Mouse (Mus musculus) forebrain, embryonic 12.5 days (tissue): ENCODE data around the gene Rbm33. TPM values are rescaled to one million over a fixed set of nuclear protein-coding genes. Genes with fewer than 3 reads are reported as not detected.

Experiments used
- ATAC-seq: fragments of 200-750 bp; cut with Nextera tagmentation; 2 replicates; pipeline ENCODE4 v1.8.0; 2017; ENCODE audit warnings: moderate TSS enrichment; ENCODE audit not compliant: low FRiP score
- H3K27ac ChIP-seq: fragments of 300-500 bp; sonication (generic); 2 replicates; pipeline ENCODE4 v1.5.1; 2016; ENCODE audit warnings: mild to moderate bottlenecking
- H3K27me3 ChIP-seq: fragments of 300-500 bp; sonication (generic); 2 replicates; pipeline ENCODE4 v1.6.1; 2016; ENCODE audit warnings: mild to moderate bottlenecking
- H3K36me3 ChIP-seq: fragments of 300-500 bp; sonication (generic); replicated peaks from 2 replicates; pipeline ENCODE4 v1.6.1; 2016; ENCODE audit warnings: mild to moderate bottlenecking
- H3K4me1 ChIP-seq: fragments of 300-500 bp; sonication (generic); 2 replicates; pipeline ENCODE4 v1.6.1; 2016
- H3K4me2 ChIP-seq: fragments of 300-500 bp; sonication (generic); 2 replicates; pipeline ENCODE4 v1.6.1; 2016; ENCODE audit warnings: mild to moderate bottlenecking, moderate library complexity
- H3K4me3 ChIP-seq: fragments of 300-500 bp; sonication (generic); replicated peaks from 2 replicates; pipeline ENCODE4 v1.5.1; 2016; ENCODE audit warnings: mild to moderate bottlenecking
- H3K9ac ChIP-seq: fragments of 300-500 bp; sonication (generic); 2 replicates; pipeline ENCODE4 v1.6.1; 2016; ENCODE audit warnings: mild to moderate bottlenecking
- H3K9me3 ChIP-seq: fragments of 300-500 bp; sonication (generic); 2 replicates; pipeline ENCODE4 v1.6.1; 2016
- WGBS: fragments of 180-500 bp; shearing (Covaris S2); methylation state at CpG from one replicate; pipeline ENCODE4 v1.1.7; 2016; 5-methylcytosine and 5-hydroxymethylcytosine counted together
- polyA plus RNA-seq: library from polyadenylated mRNA; unstranded; fragments of >200 nt; fragmentation: Nextera tagmentation; extraction: Ambion mirVana; gene quantifications from 2 replicates; pipeline ENCODE4 v1.2.1, GENCODE M21; 2016

Rbm33 gene
- polyA plus RNA-seq, 1 experiment from 2014 or later, result 24.3 TPM

DNA sequence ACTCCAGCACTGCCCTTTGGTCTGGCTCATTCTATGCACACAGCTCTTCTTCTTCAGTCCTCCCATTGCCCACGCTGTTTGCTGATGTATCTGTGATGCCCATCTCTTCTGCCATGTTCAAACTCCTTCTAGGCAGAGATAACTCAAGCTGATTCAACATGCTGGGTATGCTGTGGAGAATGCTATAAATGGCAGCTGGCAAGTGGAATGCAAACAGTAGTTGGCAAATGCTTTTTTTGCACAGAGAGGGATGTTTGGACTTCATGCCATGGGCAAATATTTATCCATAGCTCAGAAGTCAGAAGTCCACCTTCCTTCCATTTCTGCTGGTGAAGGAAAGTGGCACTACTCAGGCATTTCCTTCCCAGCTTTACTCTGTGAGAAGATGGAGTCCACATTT, 14.2 kb upstream of the Rbm33 start:
- H3K4me1 ChIP-seq, result no peaks in the 10 kb centered on the region
- H3K27ac ChIP-seq, result no peak overlapping the region
- H3K27me3 ChIP-seq, result peaks cover 7% of the 10 kb centered on the region; the same call in 1 of the 2 replicates
- no peak overlapping the region for H3K9ac ChIP-seq
- no peak for ATAC-seq
- WGBS, result 83% methylated on average over 1 of the region's 1 CpGs
- H3K4me3 ChIP-seq, result no peak overlapping the region
- no peak overlapping the region for H3K4me2 ChIP-seq
- H3K9me3 ChIP-seq, result no peaks in the 10 kb centered on the region
- no peaks in the 10 kb centered on the region for H3K36me3 ChIP-seq

DNA sequence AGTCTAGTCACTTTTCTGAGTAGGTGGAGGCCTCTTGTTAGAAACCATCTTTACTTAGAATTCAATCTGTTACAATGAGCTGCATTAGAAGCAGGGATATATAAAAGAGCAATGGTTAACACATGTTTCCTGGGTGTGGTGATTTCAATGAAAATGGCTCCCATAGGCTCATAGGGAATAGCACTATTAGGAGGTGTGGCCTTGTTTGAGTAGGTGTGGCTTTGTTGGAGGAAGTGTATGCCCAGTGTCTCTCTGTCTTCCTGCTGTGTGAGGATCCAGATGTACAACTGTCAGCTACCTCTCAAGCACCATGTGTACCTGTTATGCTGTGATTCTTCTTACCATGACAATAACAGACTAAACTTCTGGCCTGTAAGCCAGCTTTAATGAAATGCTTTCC, 12.4 kb upstream of the Rbm33 start:
- H3K36me3 ChIP-seq, result no peaks in the 10 kb centered on the region
- H3K9ac ChIP-seq, result no peak overlapping the region
- no peak overlapping the region for H3K27ac ChIP-seq
- ATAC-seq, result no peak
- H3K4me1 ChIP-seq, result no peaks in the 10 kb centered on the region
- peaks cover 7% of the 10 kb centered on the region; the same call in 1 of the 2 replicates for H3K27me3 ChIP-seq
- no peak overlapping the region for H3K4me3 ChIP-seq
- H3K4me2 ChIP-seq, result no peak overlapping the region
- H3K9me3 ChIP-seq, result no peaks in the 10 kb centered on the region

GRCm38 (mm10) chr5:28315526-28315925, 1.4 kb upstream of the Rbm33 start:
- Histone ChIP-seq H3K27ac (no peak overlapping the region), H3K4me1 (peaks cover 21% of the 10 kb centered on the region), H3K9me3 (no peaks in the 10 kb centered on the region), H3K9ac (no peak overlapping the region), H3K4me3 (no peak overlapping the region), H3K4me2 (no peak overlapping the region), H3K27me3 (no peaks in the 10 kb centered on the region), H3K36me3 (no peaks in the 10 kb centered on the region)
- ATAC-seq, result no peak
- 88% methylated on average over 8 of the region's 8 CpGs for WGBS

GRCm38 (mm10) chr5:28316151-28316721, 685 bp upstream of the Rbm33 start:
- H3K9ac ChIP-seq, result peak overlapping the region; percentile 100
- peak overlapping the region; percentile 61 for H3K4me2 ChIP-seq
- ATAC-seq, result no peak; the same call in 1 of the 2 replicates
- no peaks in the 10 kb centered on the region for H3K36me3 ChIP-seq
- 1% methylated on average over 14 of the region's 14 CpGs for WGBS
- H3K4me1 ChIP-seq, result peaks cover 25% of the 10 kb centered on the region
- H3K4me3 ChIP-seq, result peak overlapping the region; percentile 98
- H3K27me3 ChIP-seq, result no peaks in the 10 kb centered on the region
- peak overlapping the region; percentile 99 for H3K27ac ChIP-seq
- no peaks in the 10 kb centered on the region for H3K9me3 ChIP-seq

GRCm38 (mm10) chr5:28317253-28317916, 464 bp downstream of the Rbm33 start:
- Histone ChIP-seq H3K4me1 (peaks cover 25% of the 10 kb centered on the region), H3K9ac (peak overlapping the region; percentile 100), H3K4me2 (peak overlapping the region; percentile 61), H3K4me3 (peak overlapping the region; percentile 98), H3K9me3 (no peaks in the 10 kb centered on the region), H3K27ac (peak overlapping the region; percentile 99), H3K27me3 (no peaks in the 10 kb centered on the region), H3K36me3 (no peaks in the 10 kb centered on the region)
- ATAC-seq, result peak; percentile 76
- under 1% methylated on average over 53 of the region's 62 CpGs for WGBS

GRCm38 (mm10) chr5:28317917-28318267, 971 bp downstream of the Rbm33 start:
- WGBS, result 12% methylated on average over 3 of the region's 3 CpGs
- Histone ChIP-seq H3K27ac (no peak overlapping the region), H3K9ac (peak overlapping the region; percentile 100), H3K4me3 (peak overlapping the region; percentile 98), H3K4me2 (peak overlapping the region; percentile 61), H3K4me1 (peaks cover 25% of the 10 kb centered on the region), H3K9me3 (no peaks in the 10 kb centered on the region), H3K36me3 (no peaks in the 10 kb centered on the region), H3K27me3 (no peaks in the 10 kb centered on the region)
- ATAC-seq, result no peak

DNA sequence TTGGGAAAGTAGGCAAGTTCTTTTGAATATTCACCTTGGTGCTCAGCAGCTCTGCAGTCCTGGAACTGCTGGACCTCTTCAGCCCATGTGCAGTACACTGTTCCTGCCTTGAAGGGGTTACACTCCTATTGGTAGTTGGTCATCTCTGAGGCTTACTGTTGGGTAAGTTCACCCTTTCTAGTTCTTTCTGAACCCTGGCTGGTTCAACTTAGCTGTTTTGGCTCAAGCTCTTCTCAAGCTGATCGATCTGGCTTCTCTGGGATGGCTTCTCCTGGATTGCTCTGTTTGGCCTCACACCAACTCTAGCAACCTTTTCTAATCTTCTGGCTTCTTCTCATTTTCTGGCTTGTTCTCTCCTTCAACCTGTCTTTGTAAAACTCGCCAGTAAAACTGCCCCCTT, 1.8 kb downstream of the Rbm33 start:
- Histone ChIP-seq H3K4me1 (peaks cover 25% of the 10 kb centered on the region), H3K27ac (no peak overlapping the region), H3K4me2 (peak overlapping the region; percentile 61), H3K9ac (peak overlapping the region; percentile 42), H3K27me3 (no peaks in the 10 kb centered on the region), H3K36me3 (no peaks in the 10 kb centered on the region), H3K9me3 (no peaks in the 10 kb centered on the region), H3K4me3 (peak overlapping the region; percentile 98)
- 81% methylated on average over 2 of the region's 2 CpGs for WGBS
- ATAC-seq, result no peak

DNA sequence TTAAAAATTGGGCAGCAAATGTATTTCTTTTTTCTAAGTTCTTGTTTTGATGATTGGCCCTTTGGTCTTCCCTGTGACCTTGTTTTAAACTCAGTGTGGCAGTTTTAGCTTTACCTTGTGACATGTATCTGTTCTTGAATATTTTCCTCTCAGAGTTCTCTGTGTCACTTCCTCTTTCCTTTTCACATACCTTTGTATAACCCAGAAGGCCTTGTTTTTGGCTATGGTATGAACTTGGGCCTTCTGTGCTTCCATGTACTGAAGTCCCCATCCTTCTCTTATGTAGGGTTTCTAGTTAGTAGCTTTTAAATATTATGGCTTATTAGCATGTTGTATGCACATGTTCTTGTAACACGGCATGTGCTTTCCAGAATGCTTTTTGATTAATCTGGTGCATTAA, 4.8 kb downstream of the Rbm33 start:
- Histone ChIP-seq H3K9ac (no peak overlapping the region), H3K4me3 (no peak overlapping the region), H3K4me1 (peaks cover 38% of the 10 kb centered on the region), H3K27ac (no peak overlapping the region), H3K27me3 (no peaks in the 10 kb centered on the region), H3K36me3 (no peaks in the 10 kb centered on the region), H3K9me3 (no peaks in the 10 kb centered on the region), H3K4me2 (no peak overlapping the region)
- no peak for ATAC-seq
- 94% methylated on average over 1 of the region's 1 CpGs for WGBS

DNA sequence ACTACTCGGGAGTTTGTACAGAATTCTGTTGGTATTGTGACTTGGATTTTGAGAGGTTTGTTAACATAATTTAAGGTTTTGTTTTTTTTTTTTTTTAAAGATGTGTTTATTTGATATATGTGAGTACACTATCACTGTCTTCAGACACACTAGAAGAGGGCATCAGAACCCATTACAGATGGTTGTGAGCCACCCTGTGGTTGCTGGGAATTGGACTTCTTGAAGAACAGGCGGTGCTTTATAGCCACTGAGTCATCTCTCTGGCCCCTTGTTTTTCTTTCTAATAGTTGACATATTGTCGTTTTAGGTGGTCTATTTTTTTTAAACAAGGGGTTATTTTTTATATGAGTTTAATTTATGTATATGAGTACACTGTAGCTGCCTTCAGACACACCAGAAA, 5.3 kb downstream of the Rbm33 start:
- no peaks in the 10 kb centered on the region for H3K9me3 ChIP-seq
- H3K9ac ChIP-seq, result no peak overlapping the region
- 88% methylated on average over 3 of the region's 3 CpGs for WGBS
- no peaks in the 10 kb centered on the region for H3K36me3 ChIP-seq
- H3K4me2 ChIP-seq, result no peak overlapping the region
- H3K27me3 ChIP-seq, result no peaks in the 10 kb centered on the region
- ATAC-seq, result no peak
- no peak overlapping the region for H3K4me3 ChIP-seq
- peaks cover 38% of the 10 kb centered on the region for H3K4me1 ChIP-seq
- H3K27ac ChIP-seq, result no peak overlapping the region

- 92% methylated on average over 2 of the region's 2 CpGs for WGBS
- Histone ChIP-seq H3K36me3 (no peaks in the 10 kb centered on the region), H3K4me3 (no peak overlapping the region), H3K9ac (no peak overlapping the region), H3K4me1 (peaks cover 34% of the 10 kb centered on the region), H3K27ac (no peak overlapping the region), H3K9me3 (no peaks in the 10 kb centered on the region), H3K27me3 (no peaks in the 10 kb centered on the region), H3K4me2 (no peak overlapping the region)
- ATAC-seq, result no peak
These were observed 6.9 kb downstream of the Rbm33 start for GRCm38 (mm10) chr5:28323822-28324221.

GRCm38 (mm10) chr5:28324457-28324856, 7.5 kb downstream of the Rbm33 start:
- H3K36me3 ChIP-seq, result no peaks in the 10 kb centered on the region
- no peak overlapping the region for H3K4me3 ChIP-seq
- peaks cover 27% of the 10 kb centered on the region for H3K4me1 ChIP-seq
- H3K9ac ChIP-seq, result no peak overlapping the region
- ATAC-seq, result no peak
- no peaks in the 10 kb centered on the region for H3K27me3 ChIP-seq
- 84% methylated on average over 1 of the region's 1 CpGs for WGBS
- no peaks in the 10 kb centered on the region for H3K9me3 ChIP-seq
- no peak overlapping the region for H3K27ac ChIP-seq
- no peak overlapping the region for H3K4me2 ChIP-seq

GRCm38 (mm10) chr5:28329024-28329806, 12.3 kb downstream of the Rbm33 start:
- 77% methylated on average over 7 of the region's 7 CpGs for WGBS
- Histone ChIP-seq H3K27me3 (no peaks in the 10 kb centered on the region), H3K27ac (no peak overlapping the region), H3K36me3 (peaks cover 17% of the 10 kb centered on the region), H3K9ac (no peak overlapping the region), H3K9me3 (no peaks in the 10 kb centered on the region), H3K4me3 (no peak overlapping the region), H3K4me1 (peaks cover 16% of the 10 kb centered on the region), H3K4me2 (no peak overlapping the region)
- ATAC-seq, result no peak
